In the genomic region with DNA sequence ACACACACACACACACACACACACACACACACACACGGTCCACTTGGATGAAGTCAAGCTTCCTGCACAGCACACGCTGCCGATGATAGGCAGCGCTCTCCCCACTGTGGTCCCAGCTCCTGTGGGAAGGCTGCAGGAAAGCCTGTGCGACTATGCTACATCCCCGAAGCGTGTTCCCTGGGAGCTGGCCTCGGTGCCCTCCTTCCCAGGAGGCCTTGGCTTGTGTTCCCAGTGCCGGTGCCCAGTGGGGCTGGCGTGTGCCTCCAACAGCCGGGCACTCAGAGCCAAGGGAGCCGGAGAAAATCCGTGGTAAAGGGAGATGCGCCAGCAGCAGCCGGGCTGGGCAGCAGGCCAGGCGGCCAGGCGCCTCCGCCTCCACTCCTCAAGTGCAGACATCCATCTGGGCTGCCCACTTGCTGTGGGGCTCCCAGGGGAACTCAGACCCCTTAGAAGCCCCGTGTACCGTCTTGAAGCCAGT, we compare ENCODE assay signal across 8 mouse cellular contexts. TPM values are rescaled to one million over a fixed set of nuclear protein-coding genes. Genes with fewer than 3 reads are reported as not detected.
DNase-seq lines count a peak whose midpoint lies in the region; ATAC-seq lines count a peak whose summit lies in the region.

No protein-coding gene starts in this region.

- no peaks in the 10 kb centered on the region for H3K27me3 ChIP-seq in forebrain, embryonic 13.5 days
- no peaks in the 10 kb centered on the region for H3K27me3 ChIP-seq in forebrain, embryonic 10.5 days (ENCODE audit: poor library complexity, severe bottlenecking)
- no peaks in the 10 kb centered on the region for H3K27me3 ChIP-seq in intestine, embryonic 15.5 days (replicated peaks)

- H3K27ac ChIP-seq in forebrain, embryonic 13.5 days, result peak overlapping the region; percentile 73
- no peak overlapping the region for H3K27ac ChIP-seq in forebrain, embryonic 10.5 days
- H3K27ac ChIP-seq in intestine, embryonic 15.5 days, result peak overlapping the region; percentile 84

- no peaks in the 10 kb centered on the region for H3K9me3 ChIP-seq in forebrain, embryonic 13.5 days (replicated peaks)
- no peaks in the 10 kb centered on the region for H3K9me3 ChIP-seq in forebrain, embryonic 10.5 days
- H3K9me3 ChIP-seq in intestine, embryonic 15.5 days, result no peaks in the 10 kb centered on the region

- H3K9ac ChIP-seq in forebrain, embryonic 13.5 days, result peak overlapping the region; percentile 51; the same call in 1 of the 2 replicates
- peak overlapping the region; percentile 23; the same call in 1 of the 2 replicates for H3K9ac ChIP-seq in intestine, embryonic 15.5 days

- H3K4me3 ChIP-seq in forebrain, embryonic 13.5 days, result no peak overlapping the region
- no peak overlapping the region for H3K4me3 ChIP-seq in forebrain, embryonic 10.5 days
- peak overlapping the region; percentile 18; the same call in 1 of the 2 replicates for H3K4me3 ChIP-seq in intestine, embryonic 15.5 days (replicated peaks)

- DNase-seq in forebrain, embryonic 10.5 days (ENCODE audit: extremely low spot score, low spot score), result no peak
- DNase-seq in cerebellum, adult 9-11 months, result peak; percentile 89
- peak; percentile 72 to 75 for DNase-seq in gastrocnemius, postnatal 36 days
- DNase-seq in left cerebral cortex, adult 9 months (ENCODE audit: low spot score in 2 of 2), result peak; percentile 53 to 91
- DNase-seq in right cerebral cortex, postnatal 10 days (ENCODE audit: low spot score in 2 of 2), result peak; percentile 94

- peaks cover 19% of the 10 kb centered on the region for H3K4me1 ChIP-seq in forebrain, embryonic 13.5 days
- H3K4me1 ChIP-seq in forebrain, embryonic 10.5 days, result peaks cover 4% of the 10 kb centered on the region; the same call in 1 of the 2 replicates
- H3K4me1 ChIP-seq in intestine, embryonic 15.5 days (replicated peaks), result peaks cover 7% of the 10 kb centered on the region; the same call in 1 of the 2 replicates

- peak overlapping the region; percentile 41 for H3K4me2 ChIP-seq in forebrain, embryonic 13.5 days
- peak overlapping the region; percentile 62 for H3K4me2 ChIP-seq in intestine, embryonic 15.5 days (replicated peaks)

- intact Hi-C loops in gastrocnemius, postnatal 36 days (cut with DNase I), result no loop called here

- WGBS in forebrain, embryonic 13.5 days, result 53% methylated on average over 20 of the region's 20 CpGs
- WGBS in forebrain, embryonic 10.5 days, result 88% methylated on average over 20 of the region's 20 CpGs
- WGBS in intestine, embryonic 15.5 days, result 58% methylated on average over 20 of the region's 20 CpGs

- no peaks in the 10 kb centered on the region for H3K36me3 ChIP-seq in forebrain, embryonic 13.5 days (ENCODE audit: poor library complexity, severe bottlenecking)
- H3K36me3 ChIP-seq in forebrain, embryonic 10.5 days (replicated peaks), result no peaks in the 10 kb centered on the region
- no peaks in the 10 kb centered on the region for H3K36me3 ChIP-seq in intestine, embryonic 15.5 days

- peak; percentile 80 for ATAC-seq in forebrain, embryonic 13.5 days
- ATAC-seq in intestine, embryonic 15.5 days, result peak; percentile 36
- no peak for ATAC-seq in megakaryocyte, adult 5-6 weeks (ENCODE audit: poor library complexity, severe bottlenecking)

RNA-seq across cellular contexts. Expression of a gene that starts 25.9 kb away (rescaled TPM):
- polyA plus RNA-seq in forebrain, embryonic 13.5 days (2015; fragmentation: Nextera tagmentation; extraction: Ambion mirVana), result 7.6 and 7.7 TPM in 2 replicates
- polyA plus RNA-seq in forebrain, embryonic 10.5 days (2016; fragmentation: Nextera tagmentation; extraction: Ambion mirVana), result 9.3 and 10.4 TPM in 2 replicates
- total RNA-seq in gastrocnemius, postnatal 36 days (2021), result under 1 TPM; 0.69 to 0.91 TPM
- polyA plus RNA-seq in intestine, embryonic 15.5 days (2015; fragmentation: Nextera tagmentation; extraction: Ambion mirVana), result 16.9 and 17.4 TPM in 2 replicates
- 0.30 TPM in 1 of 2 replicates, not detected in the other for total RNA-seq in megakaryocyte, adult 5-6 weeks (2015)
- 0.26 TPM in 1 of 2 replicates, not detected in the other for total RNA-seq in megakaryocyte, adult 5-6 weeks (2017)
